Mouse (Mus musculus) spleen, postnatal 10 days (tissue): Measurements from ENCODE around the gene Enox1.

Experiments used
- DNase-seq, 2 experiments: peaks; one replicate each; pipeline ENCODE4 v3.0.0; 2021 to 2022; ENCODE audit warnings: low spot score in 2 of 2

The Enox1 gene

DNA sequence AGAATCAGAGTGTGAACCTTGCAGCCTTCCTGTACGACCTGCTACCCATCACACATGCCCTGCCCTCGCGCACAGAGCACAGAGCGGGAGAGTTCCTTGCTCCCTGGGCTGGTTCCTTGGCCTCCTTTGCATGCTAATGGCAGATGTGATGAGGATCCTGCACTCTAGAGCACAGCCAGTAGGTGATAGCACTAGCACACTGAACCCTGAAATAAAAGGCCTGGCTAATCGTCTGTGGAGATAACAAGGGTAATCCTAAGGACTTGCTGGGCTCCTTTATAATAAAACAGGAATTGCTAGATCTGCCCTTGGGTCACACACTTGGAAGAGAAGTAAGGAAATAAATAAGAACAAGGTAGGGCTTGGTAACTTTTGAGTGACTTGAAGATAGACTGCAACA lies 215.4 kb downstream of the Enox1 start:
- DNase-seq = no peak

- no peak for DNase-seq
These were observed 216.6 kb downstream of the Enox1 start for GRCm38 (mm10) chr14:77373119-77373518.

DNA sequence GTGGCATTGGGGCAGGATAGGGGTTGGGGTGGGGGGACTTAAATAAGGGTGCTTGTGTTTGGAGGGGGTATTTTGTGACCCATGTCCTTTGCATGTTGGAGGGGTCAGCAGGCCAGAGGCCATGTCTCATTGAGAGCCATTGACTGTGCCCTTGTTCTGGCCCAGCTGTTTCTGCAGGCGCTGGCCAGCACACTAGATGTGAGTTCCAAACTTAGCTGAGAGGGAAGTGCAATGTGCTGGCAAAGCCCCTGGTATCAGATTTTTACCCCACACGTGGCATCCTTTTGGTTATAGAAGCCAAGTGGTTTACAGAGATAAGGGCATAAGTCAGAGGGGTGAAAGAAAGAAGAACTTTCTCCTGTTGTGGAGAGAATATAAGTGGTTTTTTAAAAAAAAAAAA lies 218.5 kb downstream of the Enox1 start:
- DNase-seq = no peak

DNA sequence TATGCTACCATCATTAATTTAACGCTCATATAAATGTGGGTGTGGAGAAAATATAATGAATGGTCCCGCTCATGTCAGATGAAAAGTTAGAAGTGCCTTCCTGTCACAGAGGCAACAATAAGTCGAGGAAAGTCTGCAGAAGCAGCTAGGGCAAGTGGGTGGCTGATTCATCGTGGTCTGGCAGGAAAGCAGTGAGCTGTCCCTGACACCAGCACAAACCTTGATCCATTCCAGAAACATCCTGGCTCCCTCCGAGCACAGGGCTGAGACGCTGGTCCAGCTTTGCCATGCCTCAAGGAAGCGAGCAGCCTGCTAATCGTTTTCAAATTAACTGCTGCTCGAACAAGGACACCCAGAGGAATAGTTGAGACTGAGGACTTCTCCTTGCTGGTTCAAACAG lies 219.1 kb downstream of the Enox1 start:
- DNase-seq = no peak

DNA sequence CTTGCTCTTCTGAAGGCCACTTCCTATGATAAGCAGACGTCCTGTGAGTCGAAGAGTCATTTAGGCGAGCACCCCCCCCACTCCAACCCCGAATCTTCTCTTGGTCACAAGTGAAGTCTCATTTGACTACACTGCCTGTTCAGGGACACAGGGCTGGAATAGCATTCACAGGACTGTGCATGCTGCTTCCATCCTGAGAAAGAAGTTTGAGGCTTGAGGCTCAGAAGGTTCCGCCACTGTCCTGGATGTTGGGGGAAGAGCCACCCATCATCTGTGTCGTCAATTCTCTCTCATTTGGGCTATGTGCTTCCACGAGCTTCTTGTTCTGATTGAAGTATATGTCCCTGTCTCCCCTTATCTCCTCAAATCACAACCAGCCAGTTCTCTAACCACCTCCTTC lies 220.2 kb downstream of the Enox1 start:
- DNase-seq = no peak

DNA sequence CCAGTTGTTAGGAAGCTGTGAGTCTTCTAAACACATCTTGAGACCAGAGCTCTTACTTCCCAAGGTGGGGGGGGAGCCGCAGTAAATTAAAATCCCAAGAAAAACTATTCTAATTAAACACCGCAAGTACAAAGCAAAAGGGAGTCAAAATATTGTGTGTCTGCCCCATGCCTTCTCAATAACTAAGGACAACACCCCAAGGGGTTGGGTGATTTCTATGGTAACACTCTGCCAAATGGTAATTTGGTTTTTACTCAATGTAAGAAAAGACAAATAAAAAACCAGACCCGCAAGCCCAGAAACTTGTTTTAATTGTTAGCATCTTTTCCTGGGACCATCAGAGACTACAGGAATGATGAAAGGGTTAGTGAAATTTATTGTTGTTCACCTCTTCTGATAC lies 220.9 kb downstream of the Enox1 start:
- no peak for DNase-seq

DNA sequence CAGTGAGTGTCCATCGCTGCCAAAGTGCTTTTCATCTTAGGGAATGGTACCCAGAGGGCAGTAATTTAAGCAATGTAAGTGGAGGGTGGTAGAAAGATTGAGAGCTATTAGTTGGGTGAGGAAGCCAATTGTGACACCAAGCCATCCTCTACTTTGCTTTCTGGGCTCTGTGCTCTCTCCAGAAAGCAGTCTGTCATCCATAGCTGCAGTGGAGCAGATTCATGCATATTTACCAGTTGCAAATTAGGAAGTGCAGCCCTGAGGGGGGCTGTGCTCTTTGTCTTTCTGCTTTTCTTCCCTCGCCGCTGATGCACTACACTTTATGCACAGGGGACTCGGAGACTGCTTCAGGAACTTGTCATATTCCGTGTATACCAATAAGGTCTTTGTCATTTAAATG lies 221.3 kb downstream of the Enox1 start:
- DNase-seq = no peak

DNA sequence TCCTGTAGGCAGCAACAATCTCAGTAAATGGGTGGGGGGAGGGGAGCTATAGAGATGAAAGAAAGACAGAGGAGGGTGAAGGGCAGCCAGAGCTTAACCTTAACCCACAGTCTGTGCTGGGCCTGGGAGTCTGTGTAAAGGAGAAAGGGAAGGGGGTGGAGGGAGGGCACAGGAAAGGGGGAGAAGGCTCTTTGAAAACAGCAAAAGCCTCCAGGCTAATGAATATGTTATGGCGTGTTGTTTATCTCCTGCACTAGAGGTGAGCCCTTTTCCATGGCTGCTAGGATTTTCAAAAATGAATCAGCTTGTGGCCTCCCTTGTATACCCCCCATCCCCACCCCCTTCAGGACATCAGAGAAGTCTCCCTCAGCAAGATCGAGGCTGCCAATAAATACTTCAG lies 225.0 kb downstream of the Enox1 start:
- DNase-seq = no peak

GRCm38 (mm10) chr14:77385621-77386020 lies 229.1 kb downstream of the Enox1 start:
- DNase-seq = no peak

GRCm38 (mm10) chr14:77387877-77388276 lies 231.3 kb downstream of the Enox1 start:
- DNase-seq = no peak

DNA sequence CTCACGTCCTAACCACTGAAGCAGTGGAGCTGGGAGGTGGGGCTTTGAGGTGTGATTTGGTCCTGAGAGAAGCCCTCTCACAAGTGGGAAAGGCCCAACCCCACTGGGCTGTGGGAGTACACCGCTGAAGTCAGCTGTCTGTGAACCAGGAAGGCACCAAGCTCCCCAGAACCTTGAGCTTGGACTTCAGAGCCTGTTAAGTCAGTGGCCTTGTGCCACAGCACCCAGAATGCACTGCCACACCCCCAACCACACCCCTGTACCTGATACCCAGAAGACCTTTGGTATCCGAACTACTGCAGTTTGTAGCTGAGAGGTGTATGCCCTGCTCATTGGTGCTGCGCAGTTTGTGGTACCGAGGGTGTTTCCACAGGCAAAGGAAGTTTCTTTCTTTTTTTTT lies 232.7 kb downstream of the Enox1 start:
- DNase-seq = no peak

- no peak for DNase-seq
These were observed 235.9 kb downstream of the Enox1 start for GRCm38 (mm10) chr14:77392476-77392875.

- DNase-seq = no peak
These were observed 249.9 kb downstream of the Enox1 start for GRCm38 (mm10) chr14:77406241-77407114.

GRCm38 (mm10) chr14:77409271-77409940 lies 252.8 kb downstream of the Enox1 start:
- no peak for DNase-seq

DNA sequence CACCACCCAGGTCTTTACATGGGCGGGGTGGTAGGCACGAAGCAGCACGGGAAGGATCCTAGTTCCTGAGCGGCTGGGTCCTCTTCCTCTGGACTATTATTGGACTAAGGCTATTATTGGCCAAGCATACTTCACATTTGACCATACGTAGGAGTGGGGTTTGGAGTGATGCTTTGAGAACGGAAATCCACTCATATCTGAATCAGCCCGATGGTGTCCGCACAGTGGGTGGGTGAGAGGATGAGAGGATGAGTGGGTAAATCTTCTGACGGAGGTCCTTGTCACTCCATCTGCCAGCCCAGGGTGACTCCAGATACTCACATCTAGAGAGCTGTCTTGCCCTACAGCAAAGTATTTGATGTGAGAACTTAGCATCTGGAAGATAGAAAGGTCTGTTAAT lies 253.8 kb downstream of the Enox1 start:
- DNase-seq = no peak

DNA sequence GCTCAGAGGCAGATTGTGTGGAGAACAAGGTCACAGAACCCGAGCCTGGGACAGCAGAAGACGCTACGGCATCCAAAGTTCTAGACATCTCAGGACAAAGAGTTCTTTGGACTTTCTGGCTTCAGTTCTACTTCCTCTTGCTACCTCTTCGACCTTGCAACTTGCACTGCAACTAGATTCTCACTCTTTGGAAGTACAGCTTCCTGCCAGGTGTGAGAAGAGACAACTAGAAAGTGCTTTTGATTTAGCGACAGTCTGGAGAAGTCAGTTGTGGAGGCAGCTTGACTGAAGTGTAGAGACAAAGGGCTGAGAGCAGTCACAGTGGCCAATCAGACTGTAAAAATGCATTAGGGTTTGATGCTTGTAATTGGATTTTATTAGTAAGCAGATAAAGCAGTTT lies 256.5 kb downstream of the Enox1 start:
- DNase-seq = no peak

- DNase-seq = no peak
These were observed 259.8 kb downstream of the Enox1 start for GRCm38 (mm10) chr14:77416358-77416757.

- DNase-seq = no peak
These were observed 264.5 kb downstream of the Enox1 start for GRCm38 (mm10) chr14:77421031-77421430.

DNA sequence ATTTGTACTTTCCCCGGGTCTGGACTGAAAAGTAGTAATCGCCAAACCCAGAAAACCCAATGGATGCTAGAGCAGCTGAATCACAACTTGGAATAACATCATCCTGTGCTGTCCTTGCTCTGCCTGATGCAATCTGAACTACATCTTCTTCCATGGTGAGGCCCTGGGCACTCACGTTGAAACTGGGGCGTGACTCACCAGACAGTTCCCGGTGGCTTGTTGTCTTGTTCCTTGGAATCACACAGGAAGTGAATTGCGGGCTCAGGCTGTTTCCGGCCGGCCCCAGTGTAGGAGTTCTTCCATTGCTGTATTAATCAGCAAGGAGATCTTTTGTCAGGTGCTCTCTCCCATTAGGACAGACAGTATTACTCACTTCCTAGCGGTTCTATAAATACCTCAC lies 266.6 kb downstream of the Enox1 start:
- no peak for DNase-seq

GRCm38 (mm10) chr14:77439426-77439825 lies 282.9 kb downstream of the Enox1 start:
- no peak for DNase-seq

- no peak for DNase-seq
These were observed 284.2 kb downstream of the Enox1 start for GRCm38 (mm10) chr14:77440805-77441204.

DNA sequence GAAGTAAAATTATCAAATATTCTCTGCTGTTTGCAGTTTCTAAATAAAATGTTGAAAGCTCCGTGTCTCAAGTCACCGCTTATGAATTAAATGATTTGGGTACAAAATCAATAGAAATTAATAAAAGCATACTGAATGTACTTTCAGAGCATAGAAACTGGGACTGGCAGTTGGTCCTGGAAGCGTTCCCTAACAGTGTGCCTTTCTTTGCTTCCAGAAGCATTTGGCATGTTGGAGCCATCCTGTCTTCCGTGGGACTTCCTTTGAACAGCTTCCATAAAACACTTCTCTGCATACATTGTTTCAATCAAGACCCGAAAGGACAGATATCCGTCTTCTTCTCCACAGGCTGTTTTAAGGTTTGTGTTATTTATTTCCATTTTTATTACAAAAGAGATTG lies 285.0 kb downstream of the Enox1 start:
- no peak for DNase-seq

- DNase-seq = no peak
These were observed 291.4 kb downstream of the Enox1 start for GRCm38 (mm10) chr14:77448001-77448400.
